Mouse (Mus musculus): ENCODE data around the gene Rab15. TPM values are rescaled to one million over a fixed set of nuclear protein-coding genes. Genes with fewer than 3 reads are reported as not detected.
"Not testable (repeated sequence)": the region's sequence is repeated elsewhere in the genome, so short reads cannot be mapped to it uniquely, and the experiment has no call there.

Rab15 gene
- total RNA-seq, 2 experiments from 2014 or later = 0.86 to 0.92 TPM

DNA sequence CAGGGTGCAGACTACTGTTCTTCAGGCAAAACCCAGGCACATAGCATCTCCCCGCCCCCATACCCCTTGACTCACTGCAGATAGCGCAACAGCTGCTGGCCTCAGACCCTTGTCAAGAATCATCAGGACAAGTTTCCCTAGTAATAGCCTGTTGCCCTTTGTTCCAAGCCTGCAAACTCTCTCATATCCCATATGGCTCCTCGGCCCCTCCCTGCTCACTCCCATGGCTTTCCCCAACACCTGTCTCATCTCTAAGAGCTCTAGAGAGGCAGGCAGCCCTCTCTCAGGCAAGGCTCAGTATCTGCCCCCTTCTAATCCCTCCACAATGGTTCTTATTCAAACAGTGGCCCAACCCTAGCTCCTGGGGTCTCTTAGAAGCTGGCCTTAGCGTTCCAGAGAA is 2.1 kb downstream of the Rab15 start:
- no peak for DNase-seq
- intact Hi-C loops (cut with DNase I) = no loop called here

- DNase-seq = no peak
- intact Hi-C loops (cut with DNase I) = no loop called here
Observed at GRCm38 (mm10) chr12:76819816-76820215, 2.9 kb downstream of the Rab15 start.

GRCm38 (mm10) chr12:76818908-76819307 is 3.8 kb downstream of the Rab15 start:
- no peak for DNase-seq
- intact Hi-C loops (cut with DNase I) = no loop called here

- intact Hi-C loops (cut with DNase I) = no loop called here
- no peak for DNase-seq
Observed at GRCm38 (mm10) chr12:76818120-76818519, 4.6 kb downstream of the Rab15 start.

GRCm38 (mm10) chr12:76817176-76817575 is 5.5 kb downstream of the Rab15 start:
- intact Hi-C loops (cut with DNase I) = no loop called here
- DNase-seq = no peak

DNA sequence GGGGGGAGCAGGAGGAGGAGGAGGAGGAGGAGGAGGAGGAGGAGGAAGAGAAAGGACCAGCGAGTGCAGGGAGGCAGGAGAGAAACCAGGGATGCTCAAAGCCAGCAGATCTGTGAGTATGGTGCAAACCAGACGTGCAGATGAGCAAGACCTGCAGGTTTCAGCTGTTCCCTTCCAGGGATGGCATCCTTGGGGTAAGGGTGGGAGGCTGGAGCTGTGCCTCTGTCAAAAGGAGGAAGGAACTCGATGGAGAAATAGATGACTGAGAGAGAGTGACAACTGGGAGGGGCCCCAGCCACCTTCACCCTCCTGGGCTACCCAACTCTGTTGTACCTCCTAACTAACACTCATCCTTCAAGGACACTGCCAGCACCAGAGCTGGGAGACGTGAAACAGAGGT is 6.0 kb downstream of the Rab15 start:
- DNase-seq = no peak
- intact Hi-C loops (cut with DNase I) = no loop called here

GRCm38 (mm10) chr12:76814120-76814519 is 8.6 kb downstream of the Rab15 start:
- no peak for DNase-seq
- intact Hi-C loops (cut with DNase I) = no loop called here

GRCm38 (mm10) chr12:76813543-76813942 is 9.2 kb downstream of the Rab15 start:
- no peak for DNase-seq
- intact Hi-C loops (cut with DNase I) = no loop called here

- intact Hi-C loops (cut with DNase I) = no loop called here
- no peak for DNase-seq
Observed at GRCm38 (mm10) chr12:76811006-76811405, 11.7 kb downstream of the Rab15 start.

DNA sequence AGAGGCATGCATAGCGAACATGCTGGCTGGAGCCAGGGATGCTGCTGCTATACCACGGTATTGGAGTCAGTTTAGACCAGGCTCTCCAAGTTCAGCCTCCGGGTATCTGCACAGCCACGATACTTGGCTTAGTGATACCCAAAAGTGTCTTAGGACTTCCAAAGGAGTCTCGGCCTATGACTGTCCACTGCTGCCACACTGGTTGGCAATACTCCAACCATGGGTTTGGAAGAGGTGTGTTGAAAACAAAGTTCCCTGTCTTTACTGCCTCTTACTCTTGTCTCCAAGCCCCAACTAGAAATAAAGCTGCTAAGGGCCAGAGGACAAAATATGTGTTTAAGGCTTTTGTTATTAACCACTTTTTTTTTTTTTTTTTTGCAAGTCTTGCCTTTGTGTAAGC is 12.2 kb downstream of the Rab15 start:
- intact Hi-C loops (cut with DNase I) = no loop called here
- no peak for DNase-seq

DNA sequence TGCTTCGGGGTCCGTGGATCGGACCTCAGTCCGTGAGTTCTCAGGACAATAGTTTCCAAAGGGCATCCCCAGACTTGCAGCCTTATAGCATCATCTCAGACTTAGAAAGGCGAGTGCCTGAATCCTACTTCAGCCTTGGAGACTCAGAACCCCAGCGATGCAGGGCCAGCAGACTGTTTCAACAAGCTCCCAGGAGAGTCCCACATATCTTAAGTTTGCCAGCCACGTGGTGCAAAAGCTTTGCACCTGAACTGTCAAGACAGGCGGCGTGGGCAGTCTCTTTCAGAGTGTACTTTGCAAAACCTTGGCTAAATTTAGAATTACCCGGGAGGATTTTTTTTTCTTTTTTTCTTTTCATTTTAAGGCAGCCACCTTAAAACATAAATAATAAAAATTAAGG is 14.9 kb downstream of the Rab15 start:
- DNase-seq = no peak
- intact Hi-C loops (cut with DNase I) = no loop called here

- DNase-seq = no peak
- intact Hi-C loops (cut with DNase I) = loop anchor here (2.0 kb wide), 1 partner anchor 154 kb away; no protein-coding TSS in a partner anchor
Observed at GRCm38 (mm10) chr12:76805056-76805811, 17.5 kb downstream of the Rab15 start.

DNA sequence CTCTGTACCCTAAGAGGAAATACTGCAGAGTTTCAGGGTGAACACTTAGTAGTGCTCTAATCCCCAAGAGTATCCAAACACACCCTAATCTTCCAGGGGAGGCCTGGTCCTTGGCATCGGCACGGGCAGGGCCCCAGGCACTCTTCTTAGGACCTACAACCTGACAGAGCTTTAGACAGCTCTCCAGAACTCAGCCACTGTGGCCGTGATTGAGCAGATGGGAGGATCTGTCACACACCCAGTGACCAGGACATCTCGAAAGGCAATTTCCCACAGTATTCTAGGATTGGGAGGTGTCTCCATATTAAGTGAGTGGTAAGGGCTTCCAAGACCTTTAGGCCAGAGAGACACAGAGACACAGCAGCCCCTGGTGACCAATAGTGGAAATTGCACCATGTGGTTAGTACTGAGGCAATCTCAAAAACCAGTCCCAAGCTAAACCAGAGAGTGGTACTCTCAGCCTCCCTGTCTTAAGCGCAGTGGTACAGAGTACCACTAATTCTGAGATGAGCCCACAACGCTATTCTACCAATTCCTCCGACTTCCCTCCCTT is 18.9 kb downstream of the Rab15 start:
- DNase-seq = peak; percentile 43 to 47
- intact Hi-C loops (cut with DNase I) = loop anchor here (2.0 kb wide), 1 partner anchor 153 kb away; no protein-coding TSS in a partner anchor

GRCm38 (mm10) chr12:76803028-76803427 is 19.7 kb downstream of the Rab15 start:
- no peak for DNase-seq
- intact Hi-C loops (cut with DNase I) = no loop called here

- no peak for DNase-seq
- intact Hi-C loops (cut with DNase I) = no loop called here
Observed at GRCm38 (mm10) chr12:76798008-76798720, 24.5 kb downstream of the Rab15 start.

GRCm38 (mm10) chr12:76796938-76797539 is 25.7 kb downstream of the Rab15 start:
- no peak for DNase-seq
- intact Hi-C loops (cut with DNase I) = no loop called here

- DNase-seq = no peak
- intact Hi-C loops (cut with DNase I) = no loop called here
Observed at GRCm38 (mm10) chr12:76795350-76795749, 27.4 kb downstream of the Rab15 start, which contains the start of gene Gpx2. Gene Gpx2, minus strand, starts transcription at chr12:76795554.

DNA sequence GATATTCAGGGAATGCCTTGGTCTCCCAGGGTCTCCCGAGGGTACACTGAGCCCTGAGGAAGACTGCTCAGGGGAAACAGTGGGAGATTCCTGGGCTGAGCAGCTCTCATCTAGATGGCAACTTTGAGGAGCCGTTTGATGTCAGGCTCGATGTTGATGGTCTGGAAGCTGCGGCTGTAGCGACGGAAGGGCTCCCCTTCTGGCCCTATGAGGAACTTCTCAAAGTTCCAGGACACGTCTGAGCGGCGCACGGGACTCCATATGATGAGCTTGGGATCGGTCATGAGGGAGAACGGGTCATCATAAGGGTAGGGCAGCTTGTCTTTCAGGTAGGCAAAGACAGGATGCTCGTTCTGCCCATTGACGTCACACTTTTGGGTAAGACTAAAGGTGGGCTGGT is 30.2 kb downstream of the Rab15 start:
- intact Hi-C loops (cut with DNase I) = not testable (repeated sequence)

GRCm38 (mm10) chr12:76790446-76791084 is 32.1 kb downstream of the Rab15 start:
- intact Hi-C loops (cut with DNase I) = no loop called here
- DNase-seq = no peak

More for the DNA sequence above, 30.2 kb downstream of the Rab15 start:
- DNase-seq = not testable (repeated sequence)

DNA sequence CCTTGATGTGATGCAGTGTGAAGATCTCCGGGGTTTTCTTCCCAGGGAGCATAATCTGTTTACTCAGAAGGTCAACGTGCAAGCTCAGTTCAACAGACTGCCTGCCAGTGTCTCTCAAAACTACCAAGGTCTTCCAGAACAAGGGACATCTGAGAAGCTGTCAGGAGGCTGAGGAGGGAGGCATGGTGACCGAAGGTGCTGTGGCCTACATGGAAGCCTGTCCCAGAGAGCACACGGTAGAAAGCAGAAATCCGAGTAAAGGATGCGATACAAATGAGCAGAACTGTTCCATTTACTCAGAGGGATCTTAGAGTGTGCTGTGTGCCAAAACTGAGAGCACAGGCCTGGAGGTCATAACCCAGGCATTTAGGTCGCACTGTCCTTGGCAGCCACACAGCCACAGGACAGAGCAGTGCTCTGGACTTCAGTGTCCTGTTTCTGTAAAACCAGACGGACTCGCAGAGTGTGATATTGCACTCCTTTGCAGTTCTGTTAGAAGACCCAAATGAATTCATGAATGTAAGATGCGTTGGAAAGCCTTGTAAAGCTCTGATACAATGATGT is 38.6 kb downstream of the Rab15 start:
- peak in 1 of 2 experiments; percentile 9 for DNase-seq
- intact Hi-C loops (cut with DNase I) = no loop called here

Data from heart, postnatal 36 days (tissue).